Mouse (Mus musculus) CH12F3 (cell line): Measurements from ENCODE around the gene Setd1b.

Experiments
- in situ Hi-C: fragments of 300-500 bp; cut with MboI; formaldehyde crosslinking; loops from 2 replicates; pipeline ENCODE4 v1.14.3; 2020; ENCODE audit warnings: low sequenced_read_pairs

The Setd1b gene

GRCm38 (mm10) chr5:123127031-123127430, 15.0 kb upstream of the Setd1b start:
- in situ Hi-C loops: no loop called here

GRCm38 (mm10) chr5:123128426-123129169, 13.4 kb upstream of the Setd1b start:
- in situ Hi-C loops: no loop called here

- in situ Hi-C loops: no loop called here
These were observed 12.7 kb upstream of the Setd1b start for GRCm38 (mm10) chr5:123129170-123129757.

- in situ Hi-C loops: no loop called here
These were observed 11.8 kb upstream of the Setd1b start for GRCm38 (mm10) chr5:123130030-123130813.

- in situ Hi-C loops: no loop called here
These were observed 11.2 kb upstream of the Setd1b start for GRCm38 (mm10) chr5:123130814-123131148.

GRCm38 (mm10) chr5:123132308-123133071, 9.5 kb upstream of the Setd1b start, which contains the start of gene Rhof:
Rhof (minus strand) TSS chr5:123132692.
- in situ Hi-C loops: no loop called here

- in situ Hi-C loops: no loop called here
These were observed 8.8 kb upstream of the Setd1b start for GRCm38 (mm10) chr5:123133083-123133783.

GRCm38 (mm10) chr5:123133784-123134143, 8.2 kb upstream of the Setd1b start:
- in situ Hi-C loops: no loop called here

GRCm38 (mm10) chr5:123134186-123134874, 7.7 kb upstream of the Setd1b start:
- in situ Hi-C loops: no loop called here

- in situ Hi-C loops: no loop called here
These were observed 7.1 kb upstream of the Setd1b start for GRCm38 (mm10) chr5:123134875-123135382.

GRCm38 (mm10) chr5:123135471-123136360, 6.3 kb upstream of the Setd1b start:
- in situ Hi-C loops: no loop called here

- in situ Hi-C loops: no loop called here
These were observed 5.5 kb upstream of the Setd1b start for GRCm38 (mm10) chr5:123136361-123137043.

GRCm38 (mm10) chr5:123137044-123137909, 4.7 kb upstream of the Setd1b start:
- in situ Hi-C loops: no loop called here

- in situ Hi-C loops: no loop called here
These were observed 4.1 kb upstream of the Setd1b start for GRCm38 (mm10) chr5:123137910-123138229.

GRCm38 (mm10) chr5:123138230-123138911, 3.6 kb upstream of the Setd1b start:
- in situ Hi-C loops: no loop called here

GRCm38 (mm10) chr5:123138953-123139721, 2.9 kb upstream of the Setd1b start:
- in situ Hi-C loops: no loop called here
